Mouse (Mus musculus): Measurements from ENCODE around the gene Gm2381. TPM values are rescaled to one million over a fixed set of nuclear protein-coding genes. Genes with fewer than 3 reads are reported as not detected.

Gene Gm2381
- not detected in 2 replicates for polyA plus RNA-seq (2012; rRNA removed)

GRCm38 (mm10) chr7:42866801-42867458 lies at the start of gene Gm2381:
Gene Gm2381, minus strand, starts transcription at chr7:42867234.

GRCm38 (mm10) chr7:42793425-42793824 lies 73.6 kb downstream of the Gm2381 start, which contains the start of gene Vmn2r62:
Gene Vmn2r62, minus strand, starts transcription at chr7:42793525.

Other genes with a start within 250 kb of the Gm2381 start
- 1.6 and 2.1 TPM in 2 replicates for gene Zfp976, start 224.6 kb downstream of the Gm2381 start, polyA plus RNA-seq (2012; rRNA removed)
- gene Zfp975, start 174.5 kb downstream of the Gm2381 start, polyA plus RNA-seq (2012; rRNA removed) = 3.7 and 4.3 TPM in 2 replicates
- not detected in 2 replicates for gene Gm17067, start 140.2 kb downstream of the Gm2381 start, polyA plus RNA-seq (2012; rRNA removed)
- not detected in 2 replicates for gene Vmn2r62, start 73.7 kb downstream of the Gm2381 start, polyA plus RNA-seq (2012; rRNA removed)
- gene Vmn2r63, start 66.6 kb upstream of the Gm2381 start, polyA plus RNA-seq (2012; rRNA removed) = not detected in 2 replicates
- gene Gm9268, start 151.5 kb upstream of the Gm2381 start, polyA plus RNA-seq (2012; rRNA removed) = not detected in 2 replicates
- not detected in 2 replicates for gene Zfp936, start 247.0 kb upstream of the Gm2381 start, polyA plus RNA-seq (2012; rRNA removed)

All from central nervous system, embryonic 18 days (tissue).